Mouse (Mus musculus) 3134 (cell line): ENCODE measurements around the gene Prepl.

ENCODE experiments used
- DNase-seq: peaks from one replicate; pipeline ENCODE4 v3.0.0-alpha.2; 2011; ENCODE audit warnings: low spot score; ENCODE audit not compliant: insufficient read length; ENCODE audit errors: extremely low read depth

The Prepl gene

DNA sequence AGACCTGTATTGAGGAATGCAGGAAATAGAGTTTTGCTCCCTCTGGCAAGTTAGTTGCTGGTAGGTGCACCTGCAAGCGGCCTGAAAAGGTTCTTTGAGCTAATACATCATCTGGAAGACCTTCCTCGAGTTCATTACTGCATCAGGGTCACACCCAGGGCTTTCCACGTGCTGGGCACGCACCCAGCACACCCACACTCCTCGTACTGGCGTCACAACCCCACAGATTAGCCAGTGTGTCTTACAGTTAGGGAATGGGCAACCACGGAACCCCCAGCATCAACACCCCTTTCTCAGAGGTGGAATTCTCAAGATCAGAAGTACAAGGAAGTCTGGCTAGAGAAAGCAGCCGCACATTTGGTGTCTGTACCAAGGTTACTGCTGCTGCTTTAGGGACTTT, 65.8 kb downstream of the Prepl start:
- no peak for DNase-seq

DNA sequence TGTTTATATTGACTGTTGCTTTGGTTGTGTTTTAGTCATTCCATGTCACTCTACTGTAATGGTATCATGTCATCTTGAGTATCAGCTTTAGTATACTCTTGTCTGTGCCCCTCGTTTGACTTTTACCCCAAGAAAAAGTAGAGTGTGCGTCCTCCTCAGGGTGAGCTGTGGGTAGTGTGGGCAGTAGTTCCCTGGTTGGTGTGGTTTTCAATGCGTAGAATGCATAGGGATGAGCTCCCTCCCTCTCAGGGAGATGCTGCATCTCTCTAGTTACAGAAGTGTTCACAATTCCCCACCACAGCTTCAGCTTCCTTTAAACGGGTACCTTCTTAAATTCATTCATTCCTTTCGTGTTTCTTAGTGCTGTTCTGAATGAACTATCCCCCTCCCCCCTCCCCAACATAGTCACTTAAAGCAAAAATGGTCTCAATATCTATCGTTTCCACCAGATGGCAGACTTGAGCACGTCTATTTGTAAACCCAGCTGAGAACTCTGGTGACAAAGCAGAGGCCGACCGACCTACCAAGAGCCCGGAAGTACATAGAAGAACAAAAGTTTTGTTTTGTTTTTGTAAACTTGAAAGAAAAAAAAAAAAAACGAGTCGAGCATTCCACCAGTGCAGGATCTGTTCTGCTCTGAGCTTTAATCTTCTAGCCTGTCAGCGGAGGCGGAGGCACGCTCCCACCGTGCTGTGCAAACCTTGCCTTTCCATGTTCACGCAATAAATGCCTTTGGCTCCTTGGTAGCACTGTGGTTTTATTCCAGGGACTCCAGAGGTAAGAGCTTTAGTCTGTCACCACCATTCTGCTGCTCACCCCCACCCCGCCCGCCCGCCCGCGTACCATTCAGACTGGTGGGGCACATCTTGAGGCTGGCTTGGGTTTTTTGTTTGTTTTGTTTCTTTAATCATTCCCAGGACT, 66.5 kb downstream of the Prepl start:
- DNase-seq, result no peak

DNA sequence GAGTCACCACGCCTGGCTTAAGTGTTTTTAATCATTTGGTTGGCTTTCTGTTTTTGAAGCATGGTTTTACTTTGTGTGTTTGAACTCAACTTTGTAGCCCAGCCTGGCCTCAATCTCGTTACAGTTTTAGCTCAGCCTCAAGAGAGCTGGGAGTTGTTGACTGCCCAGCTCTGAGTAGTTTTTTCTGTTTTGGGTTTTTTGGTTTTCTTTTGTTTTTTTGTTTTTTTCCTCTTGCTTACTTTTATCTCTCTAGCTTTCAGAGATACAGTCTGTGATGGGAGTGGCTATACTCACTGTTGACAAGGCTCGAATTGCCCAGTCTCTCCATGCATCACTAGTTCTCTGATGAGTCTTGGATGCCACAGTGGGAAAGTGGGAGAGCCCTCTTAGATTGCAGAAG, 69.7 kb downstream of the Prepl start:
- DNase-seq, result no peak

DNA sequence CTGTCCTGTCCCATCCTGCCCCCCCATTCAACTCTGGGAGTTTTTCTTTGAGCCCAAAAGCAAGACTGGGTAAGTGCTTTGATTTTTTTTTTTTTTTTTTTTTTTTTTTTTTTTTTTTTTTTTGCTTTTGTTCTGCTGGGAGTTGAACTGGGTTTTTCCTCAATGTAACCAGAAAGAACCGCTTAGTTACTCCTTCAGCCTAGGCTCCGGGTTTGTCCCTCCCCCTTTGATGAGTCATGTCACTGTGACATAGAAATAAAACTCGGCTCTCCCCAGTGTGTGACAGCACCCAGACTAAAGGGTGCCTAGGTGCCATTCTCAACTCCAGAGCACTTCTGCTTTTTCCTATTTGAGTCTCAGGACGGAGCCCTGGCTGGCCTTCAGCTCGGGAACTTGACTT, 71.2 kb downstream of the Prepl start:
- no peak for DNase-seq

DNA sequence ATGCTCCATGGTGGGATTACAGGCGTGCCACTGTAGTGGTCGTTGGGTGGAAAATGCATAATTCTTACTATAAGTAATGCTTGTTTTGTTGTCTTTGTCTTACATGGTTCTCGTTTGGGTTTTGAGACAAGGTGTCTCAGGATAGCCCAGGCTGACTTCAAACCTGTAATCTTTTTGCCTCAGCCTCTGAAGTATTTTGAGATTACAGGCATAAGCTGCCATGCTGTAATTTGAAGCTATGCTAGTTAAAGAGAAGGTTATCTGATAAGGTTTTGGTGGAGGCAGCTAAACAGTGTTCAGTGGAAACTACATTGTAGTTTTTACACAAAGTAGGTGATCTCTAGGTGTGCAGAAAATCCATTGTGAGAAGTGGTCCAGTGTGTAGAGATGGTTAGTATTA, 71.7 kb downstream of the Prepl start:
- DNase-seq, result no peak

DNA sequence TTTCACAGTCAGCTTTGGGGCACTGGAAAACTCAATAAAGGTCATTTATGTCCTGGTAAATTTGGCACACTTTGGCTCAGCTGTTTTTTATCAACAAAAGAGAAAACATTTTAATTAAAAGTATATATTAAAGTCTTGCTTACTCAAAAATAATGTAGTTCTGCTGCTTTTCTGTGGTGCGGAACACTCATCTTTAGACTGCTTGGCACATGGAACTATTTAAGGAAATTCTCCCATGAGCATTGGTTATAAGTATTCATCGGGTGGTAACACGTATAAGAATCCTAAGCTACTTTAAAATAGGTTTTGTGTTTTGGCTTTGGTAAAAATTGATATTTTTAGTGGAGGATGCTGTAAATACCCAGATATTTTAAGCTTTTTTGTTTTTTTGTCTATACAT, 75.4 kb downstream of the Prepl start:
- DNase-seq, result no peak

DNA sequence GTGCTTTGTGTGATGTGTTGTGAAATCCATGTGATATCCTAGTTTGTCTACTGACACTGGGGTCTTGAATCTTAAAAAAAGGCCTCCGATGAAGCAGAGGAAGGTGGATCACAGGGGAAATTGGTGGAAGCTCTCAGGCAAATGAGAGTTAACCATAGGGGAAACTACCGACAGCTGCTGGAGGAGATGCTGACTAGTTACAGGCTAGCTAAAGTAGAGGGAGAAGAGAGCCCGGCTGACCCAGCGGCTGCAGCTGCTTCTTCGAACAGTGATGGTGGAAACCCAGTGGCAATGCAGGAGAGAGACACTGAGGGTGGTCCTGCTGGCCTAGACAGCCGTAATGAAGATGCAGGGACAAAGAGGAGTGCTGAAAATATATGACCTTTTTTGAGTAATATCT, 76.6 kb downstream of the Prepl start:
- no peak for DNase-seq
